Mouse (Mus musculus) CH12.LX (cell line): ENCODE results near the gene Slc22a13.

Experiments used
- CTCF ChIP-seq, 2 experiments: IDR thresholded peaks in 1 of 2; conservative IDR thresholded peaks in 1 of 2; 2 replicates each; pipeline ENCODE4 v1.5.1; 2011 to 2012; ENCODE audit warnings: low read depth in 2 of 2, low read length in 2 of 2, improper control_type of control experiment in 1 of 2, inconsistent platforms in 1 of 2, mild to moderate bottlenecking in 1 of 2, moderate library complexity in 1 of 2
- JUN ChIP-seq: IDR thresholded peaks from 2 replicates; pipeline ENCODE4 v1.6.1; 2011; ENCODE audit warnings: low read depth, mild to moderate bottlenecking, low read length, improper control_type of control experiment, moderate library complexity; ENCODE audit not compliant: insufficient read depth
- MAFK ChIP-seq: IDR thresholded peaks from 2 replicates; pipeline ENCODE4 v1.6.1; 2011; ENCODE audit warnings: low read length, improper control_type of control experiment; ENCODE audit not compliant: insufficient replicate concordance
- MAZ ChIP-seq: IDR thresholded peaks from 2 replicates; pipeline ENCODE4 v1.6.1; 2012; ENCODE audit warnings: low read depth, mild to moderate bottlenecking, inconsistent platforms, low read length, improper control_type of control experiment, moderate library complexity
- MXI1 ChIP-seq: IDR thresholded peaks from 2 replicates; pipeline ENCODE4 v1.6.1; 2011; ENCODE audit warnings: mild to moderate bottlenecking, low read depth, low read length, improper control_type of control experiment
- POLR2A ChIP-seq: IDR thresholded peaks from 2 replicates; pipeline ENCODE4 v1.6.1; 2011; ENCODE audit warnings: low read depth, mild to moderate bottlenecking, improper control_type of control experiment, low read length
- SMC3 ChIP-seq: IDR thresholded peaks from 2 replicates; pipeline ENCODE4 v1.6.1; 2011; ENCODE audit warnings: low read depth, low read length, improper control_type of control experiment
- TCF12 ChIP-seq: IDR thresholded peaks from 2 replicates; pipeline ENCODE4 v1.6.1; 2014; ENCODE audit warnings: low read depth, mild to moderate bottlenecking, inconsistent platforms, low read length, improper control_type of control experiment
- ZKSCAN1 ChIP-seq: IDR thresholded peaks from 2 replicates; pipeline ENCODE4 v1.6.1; 2012; ENCODE audit warnings: low read depth, inconsistent platforms, low read length, improper control_type of control experiment, borderline replicate concordance

- TF ChIP-seq POLR2A (no peak), MAZ (no peak), MAFK (no peak), CTCF (conservative IDR thresholded peaks at IDR 0.05 in 1 of 2, IDR thresholded peaks at IDR 0.05 in 1 of 2; ENCODE audit: low read depth in 2 of 2, low read length in 2 of 2) (no peak), SMC3 (no peak), MXI1 (no peak), TCF12 (no peak), ZKSCAN1 (no peak), JUN (no peak)
Observed at GRCm38 (mm10) chr9:119212996-119213395, 4.1 kb upstream of the Slc22a13 start.
